Mouse (Mus musculus) right cerebral cortex, adult 18-20 months (tissue): ENCODE data around the gene Tubg1.
A peak's percentile ranks its signal among the peaks of the same experiment; 100 is the strongest.
"Not testable (repeated sequence)": the region's sequence is repeated elsewhere in the genome, so short reads cannot be mapped to it uniquely, and the experiment has no call there.

ENCODE experiments used
- DNase-seq: peaks from one replicate; pipeline ENCODE4 v3.0.0; 2022; ENCODE audit warnings: mixed read lengths

Gene Tubg1

GRCm38 (mm10) chr11:101142215-101142967 is 22.7 kb downstream of the Tubg1 start:
- DNase-seq = no peak

- peak; percentile 68 for DNase-seq
These were observed 23.8 kb downstream of the Tubg1 start for GRCm38 (mm10) chr11:101143338-101144225.

DNA sequence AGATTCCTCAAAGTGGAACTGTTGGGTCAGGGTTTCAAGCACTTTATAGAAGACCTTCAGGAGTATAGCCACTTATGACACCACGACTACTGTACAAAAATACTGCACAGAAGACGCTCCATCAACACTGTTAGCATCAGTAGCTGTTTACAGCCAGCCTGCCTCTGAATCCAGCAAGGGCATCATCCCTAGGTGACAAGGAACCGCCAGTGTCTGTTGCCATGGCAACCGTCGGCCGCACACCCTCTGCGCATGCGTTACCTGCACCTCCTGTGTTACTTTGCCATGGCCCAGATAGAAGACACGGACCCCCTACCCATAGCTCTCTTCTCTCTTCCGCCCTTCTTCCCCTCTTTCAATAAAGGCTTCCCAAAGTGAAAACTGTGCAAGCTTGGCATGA is 26.6 kb downstream of the Tubg1 start:
- DNase-seq = peak; percentile 58

DNA sequence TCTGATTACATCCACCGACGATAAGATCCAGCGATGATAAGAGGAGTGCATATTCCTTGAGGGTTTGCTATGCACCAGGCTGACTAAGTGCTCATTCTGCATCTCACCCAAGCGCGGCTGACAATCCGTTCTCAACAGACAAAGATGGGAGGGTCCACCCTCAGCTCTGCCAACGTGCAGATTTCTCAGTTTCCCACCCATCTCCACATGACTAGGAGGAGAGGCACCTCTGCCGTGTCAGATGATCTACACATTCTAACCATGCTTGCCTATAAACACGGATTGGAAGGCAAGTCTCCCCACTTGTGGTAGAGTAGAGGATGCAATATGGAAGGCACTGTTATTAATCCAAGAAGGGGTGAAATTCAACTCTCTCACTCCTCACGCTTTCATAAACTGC is 29.0 kb downstream of the Tubg1 start:
- no peak for DNase-seq

GRCm38 (mm10) chr11:101149178-101150105 is 29.7 kb downstream of the Tubg1 start:
- DNase-seq = no peak

DNA sequence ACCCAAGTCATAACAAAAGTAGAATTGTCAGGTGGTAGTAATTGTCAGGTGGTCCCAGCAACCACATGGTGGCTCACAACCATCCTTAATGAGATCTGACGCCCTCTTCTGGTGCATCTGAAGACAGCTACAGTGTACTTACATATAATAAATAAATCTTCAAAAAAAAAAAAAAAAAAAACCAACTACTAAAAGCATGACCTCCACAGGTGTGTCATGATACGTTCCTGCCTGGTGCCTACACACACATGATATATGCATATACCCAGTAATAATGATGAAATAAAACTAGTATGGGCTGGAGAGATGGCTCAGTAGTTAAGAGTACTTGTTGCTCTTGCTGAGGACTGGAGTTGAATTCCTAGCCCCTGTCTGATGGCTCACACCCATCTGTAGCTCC is 31.3 kb downstream of the Tubg1 start:
- DNase-seq = no peak

DNA sequence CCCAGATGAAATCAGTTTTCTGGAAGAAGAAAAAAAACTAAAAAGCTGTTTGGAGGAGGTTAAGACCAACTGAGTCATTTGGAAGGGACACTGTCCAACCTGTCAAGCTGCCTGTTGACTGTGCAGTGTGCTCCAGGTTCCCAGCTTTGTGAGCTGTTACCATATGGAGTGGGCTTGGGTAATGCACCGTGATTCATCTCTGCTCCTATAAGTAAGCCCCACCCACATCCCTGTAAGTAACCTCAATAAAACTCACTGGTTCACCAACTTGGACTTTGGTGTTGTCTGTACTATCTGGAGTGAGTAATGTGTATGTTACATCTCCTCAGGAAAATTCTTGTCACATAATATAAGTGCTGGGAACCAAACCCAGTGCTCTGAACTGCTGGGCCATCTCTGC is 33.1 kb downstream of the Tubg1 start:
- no peak for DNase-seq

GRCm38 (mm10) chr11:101154648-101155047 is 34.9 kb downstream of the Tubg1 start:
- DNase-seq = no peak

DNA sequence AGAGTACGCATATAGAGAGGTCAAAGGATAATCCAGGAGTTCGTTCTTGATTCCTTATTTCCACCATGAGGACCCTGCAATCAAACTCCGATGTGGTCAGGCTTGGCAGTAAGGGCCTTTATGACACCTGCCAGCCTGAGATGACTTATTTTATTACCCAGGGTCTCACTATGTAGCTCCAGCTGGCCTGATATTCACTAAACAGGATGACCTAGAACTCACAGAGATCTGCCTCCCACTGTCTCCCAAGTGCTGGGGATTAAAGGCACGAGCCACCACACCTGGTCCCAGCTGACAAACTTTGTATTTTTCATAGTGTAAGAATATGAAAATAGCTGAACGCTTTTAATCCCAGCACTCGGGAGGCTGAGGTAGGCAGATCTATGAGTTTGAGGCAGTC is 35.4 kb downstream of the Tubg1 start:
- DNase-seq = no peak

DNA sequence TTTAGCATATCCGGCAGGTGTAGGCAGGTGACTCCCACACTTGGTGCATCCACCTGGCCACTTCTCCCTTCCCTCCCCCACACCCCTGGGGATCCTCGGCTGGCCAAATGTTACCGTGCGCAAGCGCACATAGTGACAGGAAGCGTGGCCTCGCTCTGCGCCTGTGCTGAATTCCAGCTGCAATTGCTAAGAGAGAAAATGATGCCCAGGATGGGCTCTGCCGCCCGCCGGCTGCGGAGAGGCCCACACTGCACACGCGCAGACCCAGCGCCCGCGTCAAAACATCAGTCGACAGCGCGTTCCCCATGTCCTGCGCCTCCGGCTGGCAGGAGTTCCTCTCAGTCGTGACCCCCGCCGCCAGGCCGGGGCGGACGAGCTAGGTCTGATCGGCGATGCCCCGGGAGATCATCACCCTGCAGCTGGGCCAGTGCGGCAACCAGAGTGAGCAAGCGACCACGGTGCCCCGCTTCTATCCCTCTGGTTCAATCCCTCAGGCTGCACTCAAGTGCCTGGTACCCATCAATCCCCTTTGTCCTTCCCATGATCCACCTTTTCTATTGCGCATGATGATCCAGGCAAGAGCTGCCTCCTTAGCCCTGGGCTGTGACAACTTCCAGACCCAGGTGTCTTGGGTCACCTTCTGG is 36.1 kb downstream of the Tubg1 start, which contains the start of gene Tubg2:
Tubg2 (plus strand) TSS at position 180 of the 644 bp plus-strand sequence.
- peak; percentile 90 for DNase-seq

DNA sequence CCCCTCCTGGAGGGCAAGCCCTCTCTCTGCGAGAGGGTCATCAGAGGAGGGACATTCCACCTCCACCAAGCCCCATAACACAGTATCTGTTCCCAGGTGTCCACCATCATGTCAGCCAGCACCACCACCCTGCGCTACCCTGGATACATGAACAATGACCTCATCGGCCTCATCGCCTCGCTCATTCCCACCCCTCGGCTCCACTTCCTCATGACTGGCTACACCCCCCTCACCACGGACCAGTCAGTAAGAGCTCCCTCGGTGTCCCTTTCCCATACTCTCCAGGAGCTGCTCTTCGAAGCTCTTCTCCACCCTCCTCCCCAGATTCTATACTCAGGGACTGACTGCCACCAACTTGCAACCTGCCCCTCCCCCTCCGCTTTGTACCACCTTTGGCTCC is 40.4 kb downstream of the Tubg1 start:
- not testable (repeated sequence) for DNase-seq

DNA sequence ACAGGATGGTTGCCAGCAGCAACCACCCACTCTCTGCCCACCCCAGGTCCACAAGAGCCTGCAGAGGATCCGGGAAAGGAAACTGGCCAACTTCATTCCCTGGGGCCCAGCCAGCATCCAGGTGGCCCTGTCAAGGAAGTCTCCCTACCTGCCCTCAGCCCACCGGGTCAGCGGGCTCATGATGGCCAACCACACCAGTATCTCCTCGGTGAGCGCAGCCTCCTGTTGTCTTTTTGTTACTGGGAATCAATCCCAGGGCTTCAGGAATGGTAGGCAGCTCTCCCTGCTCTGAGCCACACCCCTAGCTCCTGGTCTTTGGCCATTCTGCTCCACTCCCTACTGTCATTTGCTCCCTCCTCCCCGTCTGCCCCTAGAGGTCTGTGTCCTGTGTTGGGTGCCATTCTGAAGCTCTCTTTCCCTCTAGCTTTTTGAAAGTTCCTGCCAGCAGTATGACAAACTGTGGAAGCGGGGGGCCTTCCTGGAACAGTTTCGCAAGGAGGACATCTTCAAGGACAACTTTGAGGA is 41.3 kb downstream of the Tubg1 start:
- not testable (repeated sequence) for DNase-seq

DNA sequence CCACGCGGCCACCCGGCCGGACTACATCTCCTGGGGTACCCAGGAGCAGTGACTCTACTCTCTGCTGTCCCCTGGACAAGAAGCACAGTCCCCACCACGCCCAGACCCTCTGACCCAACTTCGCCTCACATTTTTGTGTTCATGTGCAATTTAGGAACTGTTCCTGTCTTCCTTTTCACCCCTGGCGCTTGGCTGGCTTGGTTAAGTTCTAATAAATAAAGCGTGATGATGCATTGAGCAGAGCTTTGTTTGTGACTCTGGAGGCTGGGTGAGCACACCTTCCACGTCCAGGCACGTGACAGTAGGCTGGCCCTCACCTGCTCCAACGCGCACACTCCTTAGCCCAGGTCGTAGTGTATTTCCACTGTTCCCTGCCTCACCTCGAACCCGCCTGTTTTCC is 41.8 kb downstream of the Tubg1 start:
- DNase-seq = no peak

DNA sequence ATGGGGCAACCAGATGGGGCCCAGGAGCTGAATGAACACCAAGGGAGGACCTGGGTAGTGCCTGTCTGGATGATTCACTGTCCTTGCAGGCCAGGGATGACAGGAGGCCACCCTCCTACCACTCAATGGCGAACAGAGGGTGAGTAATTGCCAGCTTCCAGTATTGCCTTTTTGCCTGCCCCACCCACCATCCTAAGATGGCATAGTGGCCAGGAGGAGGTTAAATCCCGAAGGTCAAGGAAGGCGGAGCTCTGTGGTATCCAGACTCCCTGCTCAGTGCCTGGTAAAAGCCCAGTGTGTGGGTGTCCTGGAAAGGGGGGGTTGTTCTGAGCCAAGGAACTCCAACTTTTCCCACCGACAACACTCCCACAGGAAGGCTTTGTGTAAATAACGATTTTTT is 42.6 kb downstream of the Tubg1 start:
- DNase-seq = no peak

- DNase-seq = peak; percentile 50
These were observed 43.0 kb downstream of the Tubg1 start for GRCm38 (mm10) chr11:101162772-101163171.

DNA sequence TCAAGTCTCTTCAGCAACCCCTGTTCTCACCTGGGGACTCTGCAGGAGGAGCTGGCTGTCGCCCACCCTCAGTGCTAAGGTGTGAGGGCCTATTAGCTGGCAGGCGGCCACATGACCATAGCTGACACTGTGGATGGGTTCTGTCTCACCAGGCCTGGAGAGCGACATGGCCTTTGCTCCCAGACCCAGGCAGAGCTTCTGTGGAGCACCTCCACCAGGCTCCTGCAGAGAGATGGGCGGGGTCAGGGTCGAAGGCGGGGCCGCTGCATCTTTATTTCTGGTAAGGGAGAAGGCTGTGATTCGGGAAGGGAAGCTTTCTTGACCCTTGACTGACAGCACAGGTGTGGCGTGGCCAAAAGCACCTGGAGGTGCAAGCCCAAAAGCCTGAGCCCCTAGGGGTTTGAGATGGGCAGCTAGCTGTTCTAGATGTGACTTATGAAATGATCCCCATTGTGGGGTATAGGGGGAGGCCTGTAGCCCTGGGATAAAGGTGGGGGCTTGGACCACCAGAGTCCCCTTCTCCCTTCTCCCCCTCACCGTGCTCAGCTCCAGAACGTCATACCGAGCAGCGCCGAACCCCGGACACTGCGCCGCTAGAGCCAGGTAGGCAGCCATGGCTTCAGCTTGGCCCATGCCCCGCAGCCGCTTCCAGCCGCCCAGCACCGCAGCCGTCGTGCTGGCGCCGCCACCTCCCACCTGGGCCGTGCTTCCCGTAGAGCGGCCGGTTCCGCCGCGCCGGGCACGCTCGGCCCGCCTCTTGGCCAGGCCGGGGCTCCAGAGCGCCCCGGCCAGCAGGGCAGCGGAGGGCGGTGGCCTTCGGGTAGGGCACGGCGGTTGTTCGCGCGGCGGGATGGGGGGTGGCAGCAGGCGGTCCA is 44.0 kb downstream of the Tubg1 start:
- no peak for DNase-seq

DNA sequence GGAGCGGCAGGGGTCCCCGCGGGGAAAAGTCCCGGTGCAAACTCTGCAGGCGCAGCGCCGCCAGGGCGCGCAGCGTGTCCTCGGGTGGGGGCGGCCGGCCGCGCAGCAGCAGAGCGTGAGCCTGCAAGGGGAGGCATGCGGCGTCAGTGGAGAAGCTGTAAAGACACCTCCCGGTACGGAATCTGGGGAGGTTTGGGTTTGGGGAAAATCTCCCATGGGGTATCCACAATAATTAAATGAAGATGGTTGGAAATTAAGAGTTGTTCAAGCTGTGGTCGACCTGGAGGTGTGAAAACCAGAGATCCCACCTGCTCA is 44.6 kb downstream of the Tubg1 start:
- no peak for DNase-seq

DNA sequence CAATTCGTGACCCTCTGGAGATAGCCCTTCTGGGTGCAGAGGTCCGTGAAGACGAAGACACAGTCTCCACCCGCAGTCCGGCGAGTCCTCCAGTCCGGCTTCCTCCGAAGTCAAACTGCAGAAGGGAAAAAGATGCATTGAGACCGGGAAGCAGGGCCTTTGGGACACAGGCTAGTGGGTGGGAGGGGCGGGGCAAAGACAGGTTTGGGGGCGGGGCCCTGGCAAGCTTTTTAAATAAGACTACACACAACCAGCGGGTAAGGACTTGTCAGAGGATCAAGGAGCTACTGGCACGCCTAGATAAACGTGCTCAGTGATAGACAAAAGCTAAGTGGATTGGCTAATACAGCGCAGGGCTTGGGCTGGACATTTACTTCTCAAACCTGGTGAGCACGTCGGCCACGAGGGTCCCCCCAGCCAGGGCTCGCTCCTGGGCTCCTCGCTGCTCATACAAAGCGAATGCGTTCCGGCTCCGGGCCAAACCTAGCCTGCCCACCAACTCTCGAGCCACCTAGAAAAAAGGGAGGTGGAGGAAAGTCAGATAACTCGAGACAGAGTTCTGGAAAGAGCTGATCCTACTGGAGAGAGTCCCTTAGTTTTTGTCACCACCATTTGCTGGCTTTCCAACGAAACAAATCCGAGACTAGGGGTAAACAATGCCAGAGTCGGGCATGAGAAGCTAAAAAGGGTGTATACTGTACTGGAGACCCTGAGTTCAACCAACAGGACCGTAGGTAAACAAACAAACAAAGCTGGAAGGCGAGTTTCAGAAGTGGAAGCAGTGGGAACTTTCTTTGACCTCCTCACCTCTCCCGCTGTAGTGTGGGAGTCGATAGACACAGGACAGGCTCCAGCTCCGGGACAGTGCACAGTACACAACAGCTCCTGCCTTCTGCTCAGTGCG is 45.2 kb downstream of the Tubg1 start:
- DNase-seq = no peak

DNA sequence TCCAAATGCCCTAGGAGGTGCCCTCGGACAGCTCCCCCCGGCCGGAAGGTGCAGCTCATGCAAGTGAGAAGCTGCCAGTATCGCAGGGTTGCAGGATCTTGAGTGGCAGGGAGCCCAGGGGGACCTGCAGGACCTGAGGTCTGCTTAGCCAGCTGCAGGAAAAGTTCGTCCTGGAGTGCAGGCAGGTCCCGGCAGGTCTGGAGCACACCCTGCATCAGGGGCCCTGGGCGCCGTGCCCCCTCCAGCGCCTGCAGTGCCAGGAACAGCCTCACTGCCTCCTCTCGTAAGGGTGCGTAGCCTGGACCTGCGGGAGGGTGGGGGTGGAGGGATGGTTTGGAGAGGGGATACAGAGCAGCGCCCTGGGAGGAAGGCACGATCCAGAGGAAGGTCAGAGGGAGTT is 46.6 kb downstream of the Tubg1 start:
- no peak for DNase-seq
